Mouse (Mus musculus) heart, postnatal 0 days (tissue): Measurements from ENCODE around the gene Styx.

ENCODE experiments used
- CTCF ChIP-seq: IDR thresholded peaks from 2 replicates; pipeline ENCODE4 v1.5.1; 2016; ENCODE audit warnings: antibody characterized with exemption, control low read depth, low read depth
- EP300 ChIP-seq: IDR thresholded peaks from 2 replicates; pipeline ENCODE4 v1.6.1; 2016; ENCODE audit warnings: antibody characterized with exemption, low read depth

GRCm38 (mm10) chr14:45318426-45319236 lies 32.3 kb upstream of the Styx start, which contains the start of gene Ero1l:
- no peak for TF ChIP-seq CTCF
- no peak for TF ChIP-seq EP300
